Mouse (Mus musculus) effector memory CD4-positive, alpha-beta T cell, adult 7 months (primary cell): ENCODE results near the gene AU018091. TPM values are rescaled to one million over a fixed set of nuclear protein-coding genes. Genes with fewer than 3 reads are reported as not detected.

Source experiments
- polyA plus RNA-seq: library from polyadenylated mRNA; unstranded; fragments of 100-300 nt; shearing (Covaris generic); gene quantifications from one replicate; pipeline ENCODE4 v1.2.1, GENCODE M21; 2017

Gene AU018091
- polyA plus RNA-seq: 0.26 TPM

DNA sequence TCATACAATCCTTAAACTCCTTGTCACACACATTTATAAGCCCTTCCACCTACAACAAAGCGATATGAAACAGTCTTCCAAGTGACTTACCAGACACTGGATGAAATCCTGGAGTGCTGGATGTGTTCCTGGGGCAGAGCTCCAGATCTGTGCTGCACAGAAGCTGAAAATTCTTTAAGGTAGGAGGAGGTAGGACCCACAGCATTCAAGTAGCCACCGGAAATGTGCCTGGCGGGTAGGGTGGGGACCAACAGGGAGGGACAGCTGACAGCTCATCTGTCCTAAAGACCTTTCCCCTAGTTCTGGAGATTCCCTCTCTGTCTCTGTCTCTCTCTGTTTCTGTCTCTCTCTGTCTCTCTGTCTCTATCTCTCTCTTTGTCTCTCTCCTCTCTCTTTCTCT lies at the start of gene AU018091:
Gene AU018091, minus strand, starts transcription at position 279 of the 400 bp plus-strand sequence.

Other genes starting within 250 kb of the AU018091 start
- gene Nlrp12, start 80.5 kb upstream of the AU018091 start, polyA plus RNA-seq: 0.15 TPM
- 18.4 TPM for gene Myadm, start 119.9 kb upstream of the AU018091 start, polyA plus RNA-seq
- gene Prkcg, start 120.0 kb upstream of the AU018091 start, polyA plus RNA-seq: not detected
- not detected for gene Cacng7, start 163.8 kb upstream of the AU018091 start, polyA plus RNA-seq
- gene Cacng8, start 221.5 kb upstream of the AU018091 start, polyA plus RNA-seq: 0.52 TPM